In genomic region chr4:80828232-80828631, GRCm38 (mm10) we compare ENCODE assay signal across 19 mouse cellular contexts. TPM values are rescaled to one million over a fixed set of nuclear protein-coding genes. Genes with fewer than 3 reads are reported as not detected.
"Had no signal": no experiment of that assay in that cellular context is flagged by ENCODE, and none has a peak within 500 bp of the region (broad histone marks: within the 10 kb centered on the region; RNA-seq: fewer than 3 reads in every experiment).

No protein-coding gene starts in this region.

- H3K4me1 ChIP-seq: midbrain, embryonic 10.5 days; neural tube, embryonic 13.5 days; stomach, embryonic 15.5 days had no signal

- H3K27ac ChIP-seq: kidney, postnatal 0 days; liver, embryonic 14.5 days; midbrain, embryonic 10.5 days; neural tube, embryonic 13.5 days; stomach, embryonic 15.5 days had no signal

- H3K4me2 ChIP-seq: neural tube, embryonic 13.5 days; stomach, embryonic 15.5 days had no signal

- H3K9me3 ChIP-seq: midbrain, embryonic 10.5 days; neural tube, embryonic 13.5 days; stomach, embryonic 15.5 days had no signal

- DNase-seq: kidney, adult 9 months; kidney, postnatal 36 days; lung, adult 18-20 months; lung, postnatal 10 days; lung, postnatal 4 days; midbrain, embryonic 14.5 days; retina, postnatal 1 day; right cerebral cortex, postnatal 4 days; thymus, adult 2 months; thymus, postnatal 25 days had no signal

- H3K9ac ChIP-seq: liver, embryonic 14.5 days; neural tube, embryonic 13.5 days; stomach, embryonic 15.5 days had no signal

- H3K27me3 ChIP-seq: neural tube, embryonic 13.5 days; stomach, embryonic 15.5 days had no signal

- H3K36me3 ChIP-seq: midbrain, embryonic 10.5 days; neural tube, embryonic 13.5 days; stomach, embryonic 15.5 days had no signal

- H3K4me3 ChIP-seq: midbrain, embryonic 10.5 days; neural tube, embryonic 13.5 days; stomach, embryonic 15.5 days had no signal

RNA-seq across cellular contexts. Expression of gene Tyrp1, which starts 5.7 kb away (rescaled TPM):
- total RNA-seq: left cerebral cortex, adult 18-20 months; liver, adult 2 months; megakaryocyte, adult 5-6 weeks had no signal
- polyA plus RNA-seq: kidney, postnatal 0 days; liver, adult 2 months; liver, embryonic 14.5 days; stomach, embryonic 15.5 days; testis, adult 2 months had no signal
